Mouse (Mus musculus) erythroblast, embryonic 14.5 days (primary cell): Measurements from ENCODE around the gene Tet2.

Experiments
- GATA1 ChIP-seq: IDR thresholded peaks from 2 replicates; pipeline ENCODE4 v1.6.1; 2012; ENCODE audit warnings: low read length, inconsistent platforms, mixed read lengths
- TAL1 ChIP-seq: IDR thresholded peaks from 3 replicates; pipeline ENCODE4 v1.6.1; 2012; ENCODE audit warnings: low read length, inconsistent platforms, mixed read lengths

GRCm38 (mm10) chr3:133574969-133575368, 30.0 kb upstream of the Tet2 start:
- TF ChIP-seq GATA1, result no peak
- TF ChIP-seq TAL1, result no peak
